Mouse (Mus musculus): Measurements from ENCODE around the gene Madcam1. TPM values are rescaled to one million over a fixed set of nuclear protein-coding genes. Genes with fewer than 3 reads are reported as not detected.

Madcam1 gene
- polyA plus RNA-seq, 1 experiment from 2014 or later = 29.7 TPM

GRCm38 (mm10) chr10:79687513-79687912, 23.2 kb downstream of the Madcam1 start:
- Histone ChIP-seq H3K4me3 (ENCODE audit: low read depth, low read length) (no peak overlapping the region), H3K4me1 (ENCODE audit: control insufficient read depth, insufficient read depth, low read length) (peaks cover 13% of the 10 kb centered on the region; the same call in 1 of the 2 replicates), H3K36me3 (ENCODE audit: control insufficient read depth, insufficient read depth, low read length) (peaks cover 52% of the 10 kb centered on the region), H3K4me2 (replicated peaks; ENCODE audit: low read depth, low read length) (no peak overlapping the region), H3K9ac (replicated peaks; ENCODE audit: low read depth, low read length) (no peak overlapping the region), H3K27me3 (ENCODE audit: control insufficient read depth, insufficient read depth, low read length) (no peaks in the 10 kb centered on the region), H3K27ac (ENCODE audit: low read length) (no peak overlapping the region), H3K9me3 (ENCODE audit: control insufficient read depth, low read depth, low read length) (peaks cover 2% of the 10 kb centered on the region; the same call in 1 of the 2 replicates)
- 94% methylated on average over 6 of the region's 6 CpGs for WGBS
- ATAC-seq (ENCODE audit: insufficient number of reproducible peaks, insufficient read depth, low FRiP score, low read depth) = no peak

- ATAC-seq (ENCODE audit: insufficient number of reproducible peaks, insufficient read depth, low FRiP score, low read depth) = no peak
- H3K9me3 ChIP-seq (ENCODE audit: control insufficient read depth, low read depth, low read length) = peaks cover 2% of the 10 kb centered on the region; the same call in 1 of the 2 replicates
- no peak within 1 kb of the TSS for H3K27ac ChIP-seq (ENCODE audit: low read length)
- peaks cover 52% of the 10 kb centered on the region for H3K36me3 ChIP-seq (ENCODE audit: control insufficient read depth, insufficient read depth, low read length)
- H3K27me3 ChIP-seq (ENCODE audit: control insufficient read depth, insufficient read depth, low read length) = no peaks in the 10 kb centered on the region
- peaks cover 4% of the 10 kb centered on the region; the same call in 1 of the 2 replicates for H3K4me1 ChIP-seq (ENCODE audit: control insufficient read depth, insufficient read depth, low read length)
- no peak within 1 kb of the TSS for H3K9ac ChIP-seq (replicated peaks; ENCODE audit: low read depth, low read length)
- H3K4me3 ChIP-seq (ENCODE audit: low read depth, low read length) = no peak within 1 kb of the TSS
- WGBS = 81% methylated on average over 4 of the region's 4 CpGs
- H3K4me2 ChIP-seq (replicated peaks; ENCODE audit: low read depth, low read length) = no peak within 1 kb of the TSS
Measured at GRCm38 (mm10) chr10:79688720-79689119, 24.4 kb downstream of the Madcam1 start, which contains the start of gene Gzmm. Gene Gzmm (plus strand): TSS chr10:79689020.

GRCm38 (mm10) chr10:79689178-79689577, 24.8 kb downstream of the Madcam1 start:
- Histone ChIP-seq H3K36me3 (ENCODE audit: control insufficient read depth, insufficient read depth, low read length) (peaks cover 49% of the 10 kb centered on the region), H3K9ac (replicated peaks; ENCODE audit: low read depth, low read length) (no peak overlapping the region), H3K4me1 (ENCODE audit: control insufficient read depth, insufficient read depth, low read length) (no peaks in the 10 kb centered on the region), H3K27ac (ENCODE audit: low read length) (no peak overlapping the region), H3K4me3 (ENCODE audit: low read depth, low read length) (no peak overlapping the region), H3K27me3 (ENCODE audit: control insufficient read depth, insufficient read depth, low read length) (no peaks in the 10 kb centered on the region), H3K4me2 (replicated peaks; ENCODE audit: low read depth, low read length) (no peak overlapping the region), H3K9me3 (ENCODE audit: control insufficient read depth, low read depth, low read length) (peaks cover 2% of the 10 kb centered on the region; the same call in 1 of the 2 replicates)
- ATAC-seq (ENCODE audit: insufficient number of reproducible peaks, insufficient read depth, low FRiP score, low read depth) = no peak
- WGBS = 88% methylated on average over 3 of the region's 3 CpGs

- no peak overlapping the region for H3K27ac ChIP-seq (ENCODE audit: low read length)
- H3K9me3 ChIP-seq (ENCODE audit: control insufficient read depth, low read depth, low read length) = peaks cover 2% of the 10 kb centered on the region; the same call in 1 of the 2 replicates
- no peak overlapping the region for H3K4me2 ChIP-seq (replicated peaks; ENCODE audit: low read depth, low read length)
- H3K9ac ChIP-seq (replicated peaks; ENCODE audit: low read depth, low read length) = no peak overlapping the region
- 96% methylated on average over 2 of the region's 2 CpGs for WGBS
- no peak for ATAC-seq (ENCODE audit: insufficient number of reproducible peaks, insufficient read depth, low FRiP score, low read depth)
- H3K27me3 ChIP-seq (ENCODE audit: control insufficient read depth, insufficient read depth, low read length) = no peaks in the 10 kb centered on the region
- H3K36me3 ChIP-seq (ENCODE audit: control insufficient read depth, insufficient read depth, low read length) = peaks cover 22% of the 10 kb centered on the region
- no peak overlapping the region for H3K4me3 ChIP-seq (ENCODE audit: low read depth, low read length)
- H3K4me1 ChIP-seq (ENCODE audit: control insufficient read depth, insufficient read depth, low read length) = peaks cover 15% of the 10 kb centered on the region; the same call in 1 of the 2 replicates
Measured at GRCm38 (mm10) chr10:79691986-79692548, 27.7 kb downstream of the Madcam1 start.

- H3K27ac ChIP-seq (ENCODE audit: low read length) = no peak overlapping the region
- H3K9me3 ChIP-seq (ENCODE audit: control insufficient read depth, low read depth, low read length) = peaks cover 2% of the 10 kb centered on the region; the same call in 1 of the 2 replicates
- H3K36me3 ChIP-seq (ENCODE audit: control insufficient read depth, insufficient read depth, low read length) = peaks cover 6% of the 10 kb centered on the region
- 64% methylated on average over 12 of the region's 12 CpGs for WGBS
- no peak overlapping the region for H3K4me2 ChIP-seq (replicated peaks; ENCODE audit: low read depth, low read length)
- H3K4me1 ChIP-seq (ENCODE audit: control insufficient read depth, insufficient read depth, low read length) = peaks cover 15% of the 10 kb centered on the region; the same call in 1 of the 2 replicates
- H3K9ac ChIP-seq (replicated peaks; ENCODE audit: low read depth, low read length) = no peak overlapping the region
- no peak overlapping the region for H3K4me3 ChIP-seq (ENCODE audit: low read depth, low read length)
- no peak for ATAC-seq (ENCODE audit: insufficient number of reproducible peaks, insufficient read depth, low FRiP score, low read depth)
- H3K27me3 ChIP-seq (ENCODE audit: control insufficient read depth, insufficient read depth, low read length) = no peaks in the 10 kb centered on the region
Measured at GRCm38 (mm10) chr10:79693580-79694378, 29.4 kb downstream of the Madcam1 start.

- Histone ChIP-seq H3K4me2 (replicated peaks; ENCODE audit: low read depth, low read length) (no peak overlapping the region), H3K9ac (replicated peaks; ENCODE audit: low read depth, low read length) (no peak overlapping the region), H3K27me3 (ENCODE audit: control insufficient read depth, insufficient read depth, low read length) (no peaks in the 10 kb centered on the region), H3K4me3 (ENCODE audit: low read depth, low read length) (no peak overlapping the region), H3K36me3 (ENCODE audit: control insufficient read depth, insufficient read depth, low read length) (peaks cover 1% of the 10 kb centered on the region), H3K9me3 (ENCODE audit: control insufficient read depth, low read depth, low read length) (peaks cover 2% of the 10 kb centered on the region; the same call in 1 of the 2 replicates), H3K27ac (ENCODE audit: low read length) (no peak overlapping the region), H3K4me1 (ENCODE audit: control insufficient read depth, insufficient read depth, low read length) (peaks cover 15% of the 10 kb centered on the region; the same call in 1 of the 2 replicates)
- 85% methylated on average over 6 of the region's 6 CpGs for WGBS
- ATAC-seq (ENCODE audit: insufficient number of reproducible peaks, insufficient read depth, low FRiP score, low read depth) = no peak
Measured at GRCm38 (mm10) chr10:79694379-79694655, 30.0 kb downstream of the Madcam1 start.

GRCm38 (mm10) chr10:79695231-79696128, 31.1 kb downstream of the Madcam1 start:
- no peak overlapping the region for H3K4me2 ChIP-seq (replicated peaks; ENCODE audit: low read depth, low read length)
- no peak overlapping the region for H3K4me3 ChIP-seq (ENCODE audit: low read depth, low read length)
- H3K4me1 ChIP-seq (ENCODE audit: control insufficient read depth, insufficient read depth, low read length) = peaks cover 15% of the 10 kb centered on the region; the same call in 1 of the 2 replicates
- peaks cover 2% of the 10 kb centered on the region; the same call in 1 of the 2 replicates for H3K9me3 ChIP-seq (ENCODE audit: control insufficient read depth, low read depth, low read length)
- ATAC-seq (ENCODE audit: insufficient number of reproducible peaks, insufficient read depth, low FRiP score, low read depth) = peak; percentile 46; the same call in 1 of the 2 replicates
- no peak overlapping the region for H3K9ac ChIP-seq (replicated peaks; ENCODE audit: low read depth, low read length)
- peak overlapping the region; percentile 57; the same call in 1 of the 2 replicates for H3K27ac ChIP-seq (ENCODE audit: low read length)
- no peaks in the 10 kb centered on the region for H3K36me3 ChIP-seq (ENCODE audit: control insufficient read depth, insufficient read depth, low read length)
- WGBS = 55% methylated on average over 13 of the region's 13 CpGs
- H3K27me3 ChIP-seq (ENCODE audit: control insufficient read depth, insufficient read depth, low read length) = no peaks in the 10 kb centered on the region

- peaks cover 15% of the 10 kb centered on the region; the same call in 1 of the 2 replicates for H3K4me1 ChIP-seq (ENCODE audit: control insufficient read depth, insufficient read depth, low read length)
- H3K27me3 ChIP-seq (ENCODE audit: control insufficient read depth, insufficient read depth, low read length) = no peaks in the 10 kb centered on the region
- peak; percentile 68 for ATAC-seq (ENCODE audit: insufficient number of reproducible peaks, insufficient read depth, low FRiP score, low read depth)
- H3K4me2 ChIP-seq (replicated peaks; ENCODE audit: low read depth, low read length) = no peak overlapping the region
- peaks cover 2% of the 10 kb centered on the region; the same call in 1 of the 2 replicates for H3K9me3 ChIP-seq (ENCODE audit: control insufficient read depth, low read depth, low read length)
- peak overlapping the region; percentile 57 for H3K27ac ChIP-seq (ENCODE audit: low read length)
- H3K9ac ChIP-seq (replicated peaks; ENCODE audit: low read depth, low read length) = no peak overlapping the region
- WGBS = 38% methylated on average over 9 of the region's 9 CpGs
- H3K4me3 ChIP-seq (ENCODE audit: low read depth, low read length) = no peak overlapping the region
- H3K36me3 ChIP-seq (ENCODE audit: control insufficient read depth, insufficient read depth, low read length) = no peaks in the 10 kb centered on the region
Measured at GRCm38 (mm10) chr10:79696129-79696651, 31.8 kb downstream of the Madcam1 start.

Data from stomach, embryonic 14.5 days (tissue).